Mouse (Mus musculus): ENCODE data around the gene Eif2b2. TPM values are rescaled to one million over a fixed set of nuclear protein-coding genes. Genes with fewer than 3 reads are reported as not detected.

The Eif2b2 gene
- polyA plus RNA-seq, 1 experiment from 2014 or later = 24.6 TPM

DNA sequence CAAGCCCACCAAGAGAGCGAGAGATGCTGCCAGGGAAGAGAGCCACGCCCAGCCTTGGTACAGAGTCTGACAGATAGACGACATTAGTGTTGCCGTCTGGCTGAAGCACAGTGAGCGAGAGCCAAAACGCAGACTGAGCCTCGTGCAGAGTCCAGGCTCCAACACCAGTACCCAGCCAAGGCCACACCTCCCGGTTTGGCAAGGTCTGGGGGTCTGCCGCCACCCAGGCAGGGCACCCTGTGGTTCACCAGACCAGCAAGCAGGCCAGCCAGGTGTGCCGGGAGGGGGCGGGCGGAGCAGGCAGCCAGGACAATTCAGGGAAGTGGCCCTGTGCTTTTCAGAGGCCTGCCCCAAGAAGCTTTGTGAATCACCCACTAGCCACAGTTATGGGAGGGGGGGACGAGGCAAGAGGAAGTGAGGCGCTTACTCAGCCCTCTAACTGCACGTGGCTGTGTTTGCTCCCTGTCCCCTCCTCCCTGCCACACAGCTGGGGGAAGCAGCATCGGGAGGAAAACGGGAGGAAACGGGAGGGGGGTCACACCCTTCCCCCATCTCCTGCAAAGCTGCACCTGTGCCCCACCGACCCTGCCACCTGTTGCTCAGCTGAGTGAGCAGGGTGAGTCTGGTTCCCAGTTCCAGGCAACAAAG lies 26.7 kb upstream of the Eif2b2 start:
- H3K27ac ChIP-seq (ENCODE audit: low read depth) = no peak overlapping the region
- H3K4me3 ChIP-seq (ENCODE audit: low read depth, low read length) = no peak overlapping the region
- DNase-seq (peak; percentile 44), ATAC-seq (peak; percentile 48)
- no peaks in the 10 kb centered on the region for H3K36me3 ChIP-seq (replicated peaks; ENCODE audit: insufficient read depth, low read length)
- H3K4me2 ChIP-seq (ENCODE audit: low read depth, low read length) = 0 out of 2 replicates have a peak overlapping the region, but pooled peaks have one; percentile 2
- H3K9me3 ChIP-seq (ENCODE audit: low read length) = no peaks in the 10 kb centered on the region
- TF ChIP-seq CTCF (IDR thresholded peaks at IDR 0.05; ENCODE audit: low read depth) (0 out of 2 replicates have a peak, but pooled peaks have one; percentile 3), EP300 (IDR thresholded peaks at IDR 0.05; ENCODE audit: low read depth) (no peak)
- no peaks in the 10 kb centered on the region for H3K27me3 ChIP-seq (ENCODE audit: insufficient read depth, low read length)
- no peak overlapping the region for H3K9ac ChIP-seq (replicated peaks)
- 16% methylated on average over 19 of the region's 19 CpGs for WGBS (ENCODE audit: insufficient replicate concordance)
- peaks cover 4% of the 10 kb centered on the region for H3K4me1 ChIP-seq (ENCODE audit: insufficient read depth)

GRCm38 (mm10) chr12:85193146-85193545 lies 26.1 kb upstream of the Eif2b2 start:
- no peak for DNase-seq
- H3K9ac ChIP-seq (replicated peaks) = no peak overlapping the region
- no peak overlapping the region for H3K27ac ChIP-seq (ENCODE audit: low read depth)
- no peaks in the 10 kb centered on the region for H3K27me3 ChIP-seq (ENCODE audit: insufficient read depth, low read length)
- TF ChIP-seq EP300 (IDR thresholded peaks at IDR 0.05; ENCODE audit: low read depth) (no peak), CTCF (IDR thresholded peaks at IDR 0.05; ENCODE audit: low read depth) (no peak)
- ATAC-seq = no peak
- peaks cover 4% of the 10 kb centered on the region for H3K4me1 ChIP-seq (ENCODE audit: insufficient read depth)
- no peak overlapping the region for H3K4me3 ChIP-seq (ENCODE audit: low read depth, low read length)
- no peaks in the 10 kb centered on the region for H3K36me3 ChIP-seq (replicated peaks; ENCODE audit: insufficient read depth, low read length)
- no peak overlapping the region for H3K4me2 ChIP-seq (ENCODE audit: low read depth, low read length)
- 71% methylated on average over 10 of the region's 10 CpGs for WGBS (ENCODE audit: insufficient replicate concordance)
- H3K9me3 ChIP-seq (ENCODE audit: low read length) = no peaks in the 10 kb centered on the region

DNA sequence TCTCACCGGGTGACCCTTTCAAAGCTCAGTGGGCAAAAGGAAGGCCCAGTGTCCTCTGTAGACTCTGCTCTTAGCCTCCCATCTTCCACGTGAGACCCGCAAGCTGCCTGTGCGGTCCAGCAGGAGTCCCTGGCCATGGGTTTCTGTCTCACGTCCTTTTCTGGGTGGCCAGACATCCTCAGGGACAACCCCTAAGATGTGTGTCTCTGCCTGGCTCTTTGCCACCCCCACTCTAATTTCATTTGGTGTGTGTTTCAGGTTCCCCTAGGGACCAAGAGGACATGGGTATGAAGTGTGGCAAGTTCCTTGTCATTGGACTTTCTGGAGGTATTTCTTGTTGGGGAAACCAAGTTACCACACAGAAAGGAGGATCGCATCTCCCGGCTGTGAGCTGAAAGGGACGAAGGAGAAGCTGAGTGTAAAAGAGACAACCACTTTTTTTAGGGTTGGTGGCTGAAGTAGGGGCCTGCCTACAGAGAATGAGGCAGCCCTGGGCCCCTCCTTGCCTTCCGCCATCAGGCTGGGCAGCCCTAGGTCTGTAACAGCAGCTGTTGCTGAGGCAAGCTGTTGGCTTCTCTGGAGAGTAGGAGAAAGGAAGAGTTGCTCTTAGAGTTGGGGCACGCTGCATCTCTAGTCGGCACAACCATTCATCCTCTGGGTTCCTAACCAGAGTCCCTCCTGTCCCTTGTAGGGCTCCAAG lies 25.2 kb upstream of the Eif2b2 start:
- no peak for TF ChIP-seq EP300 (IDR thresholded peaks at IDR 0.05; ENCODE audit: low read depth)
- TF ChIP-seq CTCF (IDR thresholded peaks at IDR 0.05; ENCODE audit: low read depth) = no peak

DNA sequence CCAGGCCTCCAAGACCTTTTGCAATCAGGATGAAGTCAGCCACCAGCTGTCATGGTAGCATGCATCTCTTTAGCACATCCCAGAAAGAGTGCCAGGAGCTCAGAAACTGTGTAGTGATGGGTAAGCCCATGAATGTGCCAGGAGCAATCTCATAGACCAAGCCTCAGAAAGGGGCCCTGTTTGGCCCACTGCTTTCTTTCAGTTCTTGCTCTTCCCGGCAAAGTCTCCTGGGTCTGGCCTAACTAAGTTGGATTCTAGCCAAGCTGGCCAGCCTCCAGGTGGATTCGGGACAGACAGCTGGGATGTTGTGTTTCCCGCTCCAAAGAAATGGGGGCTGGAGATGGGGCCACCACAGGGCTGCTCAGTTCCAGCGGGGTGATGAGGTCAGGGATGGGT lies 24.7 kb upstream of the Eif2b2 start:
- ATAC-seq (no peak; the same call in 1 of the 2 replicates), DNase-seq (peak; percentile 61)
- Histone ChIP-seq H3K4me1 (ENCODE audit: insufficient read depth) (peaks cover 4% of the 10 kb centered on the region), H3K9me3 (ENCODE audit: low read length) (no peaks in the 10 kb centered on the region), H3K4me3 (ENCODE audit: low read depth, low read length) (no peak overlapping the region), H3K27me3 (ENCODE audit: insufficient read depth, low read length) (no peaks in the 10 kb centered on the region), H3K36me3 (replicated peaks; ENCODE audit: insufficient read depth, low read length) (no peaks in the 10 kb centered on the region), H3K9ac (replicated peaks) (no peak overlapping the region), H3K4me2 (ENCODE audit: low read depth, low read length) (no peak overlapping the region), H3K27ac (ENCODE audit: low read depth) (no peak overlapping the region)
- WGBS (ENCODE audit: insufficient replicate concordance) = 67% methylated on average over 4 of the region's 4 CpGs
- TF ChIP-seq EP300 (IDR thresholded peaks at IDR 0.05; ENCODE audit: low read depth) (no peak), CTCF (IDR thresholded peaks at IDR 0.05; ENCODE audit: low read depth) (no peak)

More for the DNA sequence above, 25.2 kb upstream of the Eif2b2 start:
- Histone ChIP-seq H3K36me3 (replicated peaks; ENCODE audit: insufficient read depth, low read length) (no peaks in the 10 kb centered on the region), H3K9ac (replicated peaks) (no peak overlapping the region), H3K27ac (ENCODE audit: low read depth) (no peak overlapping the region), H3K9me3 (ENCODE audit: low read length) (no peaks in the 10 kb centered on the region), H3K4me3 (ENCODE audit: low read depth, low read length) (no peak overlapping the region), H3K4me2 (ENCODE audit: low read depth, low read length) (no peak overlapping the region), H3K4me1 (ENCODE audit: insufficient read depth) (peaks cover 4% of the 10 kb centered on the region), H3K27me3 (ENCODE audit: insufficient read depth, low read length) (no peaks in the 10 kb centered on the region)
- no peak for DNase-seq
- ATAC-seq = no peak
- 81% methylated on average over 11 of the region's 11 CpGs for WGBS (ENCODE audit: insufficient replicate concordance)

DNA sequence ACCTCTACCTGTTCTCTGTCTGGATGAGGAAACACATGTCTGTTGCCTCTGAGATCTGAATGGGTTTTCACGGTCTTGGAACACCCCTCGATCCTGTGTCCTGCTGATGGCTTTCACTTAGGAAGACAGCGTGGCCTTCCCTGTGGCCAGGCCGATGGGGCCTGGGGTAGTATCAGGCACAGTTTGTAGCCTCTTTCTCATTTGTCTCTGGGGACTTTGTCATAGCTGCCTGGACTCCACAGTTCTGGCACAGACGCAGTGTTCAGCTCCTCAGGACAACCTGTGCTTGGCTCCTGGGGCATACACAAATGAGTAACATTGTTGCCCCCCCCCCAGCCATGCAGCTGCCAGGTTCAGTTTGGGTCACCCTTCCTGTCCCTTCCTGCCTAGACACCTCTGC lies 24.2 kb upstream of the Eif2b2 start:
- peaks cover 4% of the 10 kb centered on the region for H3K4me1 ChIP-seq (ENCODE audit: insufficient read depth)
- no peak for ATAC-seq
- no peak overlapping the region for H3K4me3 ChIP-seq (ENCODE audit: low read depth, low read length)
- no peak overlapping the region for H3K9ac ChIP-seq (replicated peaks)
- no peak overlapping the region for H3K4me2 ChIP-seq (ENCODE audit: low read depth, low read length)
- H3K9me3 ChIP-seq (ENCODE audit: low read length) = no peaks in the 10 kb centered on the region
- TF ChIP-seq CTCF (IDR thresholded peaks at IDR 0.05; ENCODE audit: low read depth) (no peak), EP300 (IDR thresholded peaks at IDR 0.05; ENCODE audit: low read depth) (no peak)
- H3K27ac ChIP-seq (ENCODE audit: low read depth) = no peak overlapping the region
- 57% methylated on average over 5 of the region's 5 CpGs for WGBS (ENCODE audit: insufficient replicate concordance)
- no peaks in the 10 kb centered on the region for H3K36me3 ChIP-seq (replicated peaks; ENCODE audit: insufficient read depth, low read length)
- no peak for DNase-seq
- H3K27me3 ChIP-seq (ENCODE audit: insufficient read depth, low read length) = no peaks in the 10 kb centered on the region

- Histone ChIP-seq H3K4me3 (ENCODE audit: low read depth, low read length) (no peak overlapping the region), H3K27me3 (ENCODE audit: insufficient read depth, low read length) (no peaks in the 10 kb centered on the region), H3K9ac (replicated peaks) (no peak overlapping the region), H3K4me1 (ENCODE audit: insufficient read depth) (peaks cover 4% of the 10 kb centered on the region), H3K36me3 (replicated peaks; ENCODE audit: insufficient read depth, low read length) (no peaks in the 10 kb centered on the region), H3K4me2 (ENCODE audit: low read depth, low read length) (no peak overlapping the region), H3K9me3 (ENCODE audit: low read length) (no peaks in the 10 kb centered on the region), H3K27ac (ENCODE audit: low read depth) (no peak overlapping the region)
- DNase-seq (no peak), ATAC-seq (no peak)
- 87% methylated on average over 10 of the region's 10 CpGs for WGBS (ENCODE audit: insufficient replicate concordance)
- TF ChIP-seq EP300 (IDR thresholded peaks at IDR 0.05; ENCODE audit: low read depth) (no peak), CTCF (IDR thresholded peaks at IDR 0.05; ENCODE audit: low read depth) (no peak)
Observed at GRCm38 (mm10) chr12:85196191-85196590, 23.1 kb upstream of the Eif2b2 start.
